Mouse (Mus musculus) limb, embryonic 15.5 days (tissue): ENCODE measurements around the gene Foxn2. TPM values are rescaled to one million over a fixed set of nuclear protein-coding genes. Genes with fewer than 3 reads are reported as not detected.
"Not testable (repeated sequence)": the region's sequence is repeated elsewhere in the genome, so short reads cannot be mapped to it uniquely, and the experiment has no call there.

Experiments used
- ATAC-seq: fragments of 200-750 bp; cut with Nextera tagmentation; 2 replicates; pipeline ENCODE4 v1.8.0; 2017; ENCODE audit warnings: low read depth, moderate TSS enrichment; ENCODE audit not compliant: insufficient number of reproducible peaks, low FRiP score, low TSS enrichment
- H3K27ac ChIP-seq: fragments of 300-500 bp; sonication (generic); 2 replicates; pipeline ENCODE4 v1.5.1; 2015; ENCODE audit warnings: moderate library complexity, mild to moderate bottlenecking, inconsistent platforms
- H3K27me3 ChIP-seq: fragments of 300-500 bp; sonication (generic); 2 replicates; pipeline ENCODE4 v1.6.1; 2015; ENCODE audit warnings: inconsistent platforms
- H3K36me3 ChIP-seq: fragments of 300-500 bp; sonication (generic); 2 replicates; pipeline ENCODE4 v1.6.1; 2015; ENCODE audit warnings: inconsistent platforms
- H3K4me1 ChIP-seq: fragments of 300-500 bp; sonication (generic); 2 replicates; pipeline ENCODE4 v1.6.1; 2015; ENCODE audit warnings: inconsistent platforms
- H3K4me2 ChIP-seq: fragments of 300-500 bp; sonication (generic); 2 replicates; pipeline ENCODE4 v1.6.1; 2015; ENCODE audit warnings: mild to moderate bottlenecking, inconsistent platforms
- H3K4me3 ChIP-seq: fragments of 300-500 bp; sonication (generic); 2 replicates; pipeline ENCODE4 v1.5.1; 2015; ENCODE audit warnings: mild to moderate bottlenecking, inconsistent platforms
- H3K9ac ChIP-seq: fragments of 300-500 bp; sonication (generic); 2 replicates; pipeline ENCODE4 v1.6.1; 2015; ENCODE audit warnings: inconsistent platforms
- H3K9me3 ChIP-seq: fragments of 300-500 bp; sonication (generic); 2 replicates; pipeline ENCODE4 v1.6.1; 2016; ENCODE audit warnings: inconsistent platforms
- WGBS: fragments of 180-500 bp; shearing (Covaris S2); methylation state at CpG from one replicate; pipeline ENCODE4 v1.1.7; 2015; 5-methylcytosine and 5-hydroxymethylcytosine counted together
- polyA plus RNA-seq: library from polyadenylated mRNA; unstranded; fragments of >200 nt; fragmentation: Nextera tagmentation; extraction: Ambion mirVana; gene quantifications from 2 replicates; pipeline ENCODE4 v1.2.1, GENCODE M21; 2015

The Foxn2 gene
- polyA plus RNA-seq, 1 experiment from 2014 or later = 16.6 TPM

DNA sequence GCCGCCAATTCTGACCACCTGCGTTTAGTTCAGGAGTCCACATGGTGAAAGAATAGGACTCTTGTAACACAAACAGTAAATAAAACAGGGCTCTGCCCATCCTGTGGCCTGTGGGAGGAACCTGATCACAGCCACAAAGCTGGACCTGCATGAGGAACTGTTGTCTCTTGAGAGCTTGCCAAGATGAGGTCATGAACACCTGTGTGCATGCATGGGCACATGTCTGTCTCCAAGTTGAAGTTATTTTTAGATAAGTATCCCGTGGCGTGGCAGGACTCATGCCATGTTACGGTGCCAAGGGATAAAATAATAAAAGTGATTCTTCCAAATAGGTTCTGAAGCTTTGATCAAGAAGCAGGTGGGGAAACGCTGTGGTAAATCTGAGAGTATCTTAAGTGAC, 19.3 kb upstream of the Foxn2 start:
- Histone ChIP-seq H3K27me3 (no peaks in the 10 kb centered on the region), H3K36me3 (no peaks in the 10 kb centered on the region), H3K4me2 (no peak overlapping the region), H3K4me1 (no peaks in the 10 kb centered on the region), H3K9ac (no peak overlapping the region), H3K9me3 (no peaks in the 10 kb centered on the region), H3K27ac (no peak overlapping the region), H3K4me3 (no peak overlapping the region)
- no peak for ATAC-seq
- 70% methylated on average over 6 of the region's 6 CpGs for WGBS

- no peak for ATAC-seq
- Histone ChIP-seq H3K4me2 (no peak overlapping the region), H3K9me3 (no peaks in the 10 kb centered on the region; the same call in 1 of the 2 replicates), H3K9ac (no peak overlapping the region), H3K4me3 (no peak overlapping the region), H3K36me3 (no peaks in the 10 kb centered on the region), H3K4me1 (no peaks in the 10 kb centered on the region), H3K27me3 (no peaks in the 10 kb centered on the region), H3K27ac (no peak overlapping the region)
- 96% methylated on average over 2 of the region's 2 CpGs for WGBS
These were observed 9.8 kb upstream of the Foxn2 start for GRCm38 (mm10) chr17:88430719-88431118.

DNA sequence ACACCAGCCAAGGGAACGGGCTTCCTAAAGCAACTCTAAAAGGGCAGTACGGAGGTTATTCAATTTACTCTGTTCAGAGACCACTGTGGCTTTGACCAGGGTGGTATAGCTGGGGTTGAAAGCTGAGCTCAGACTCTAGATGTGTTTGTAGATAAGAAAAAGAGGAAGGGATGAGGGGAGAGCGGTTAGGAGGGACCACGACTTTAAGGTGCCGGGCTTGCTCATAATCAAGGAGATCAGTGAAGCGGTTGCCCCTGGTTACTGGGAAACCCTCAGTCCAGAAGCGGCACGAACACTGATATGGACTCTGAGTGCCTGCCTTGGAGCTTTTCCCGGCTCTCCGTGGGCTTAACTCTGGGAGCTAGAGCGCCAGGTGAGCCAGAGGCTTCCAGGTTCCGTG, 9.0 kb upstream of the Foxn2 start:
- no peaks in the 10 kb centered on the region; the same call in 1 of the 2 replicates for H3K9me3 ChIP-seq
- 87% methylated on average over 12 of the region's 12 CpGs for WGBS
- H3K27me3 ChIP-seq = no peaks in the 10 kb centered on the region
- H3K4me3 ChIP-seq = no peak overlapping the region
- H3K27ac ChIP-seq = no peak overlapping the region
- ATAC-seq = no peak
- no peak overlapping the region for H3K9ac ChIP-seq
- no peak overlapping the region for H3K4me2 ChIP-seq
- H3K36me3 ChIP-seq = no peaks in the 10 kb centered on the region
- no peaks in the 10 kb centered on the region for H3K4me1 ChIP-seq

DNA sequence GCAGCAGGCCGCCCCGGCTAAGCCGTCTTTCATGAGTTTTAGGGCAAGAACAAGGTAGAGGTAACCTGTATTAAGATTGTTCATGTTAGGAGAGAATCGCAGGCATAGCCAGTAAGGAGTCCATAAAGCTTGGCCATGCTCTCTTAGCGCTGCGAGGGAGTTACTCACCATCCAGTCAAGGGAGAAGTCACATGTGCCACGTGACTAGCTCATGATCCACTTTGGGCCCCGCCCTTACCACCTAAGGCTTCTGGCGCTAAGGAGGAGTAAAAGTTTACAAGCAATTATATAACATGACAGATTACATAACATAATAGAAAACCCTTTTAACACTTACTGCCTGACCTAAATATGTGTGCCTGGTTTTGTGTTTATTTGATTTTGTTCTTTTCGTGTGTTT, 8.5 kb upstream of the Foxn2 start:
- Histone ChIP-seq H3K27me3 (no peaks in the 10 kb centered on the region), H3K4me2 (no peak overlapping the region), H3K27ac (no peak overlapping the region), H3K9me3 (no peaks in the 10 kb centered on the region; the same call in 1 of the 2 replicates), H3K4me3 (no peak overlapping the region), H3K36me3 (no peaks in the 10 kb centered on the region), H3K9ac (no peak overlapping the region), H3K4me1 (no peaks in the 10 kb centered on the region)
- no peak for ATAC-seq
- WGBS = 81% methylated on average over 10 of the region's 10 CpGs

DNA sequence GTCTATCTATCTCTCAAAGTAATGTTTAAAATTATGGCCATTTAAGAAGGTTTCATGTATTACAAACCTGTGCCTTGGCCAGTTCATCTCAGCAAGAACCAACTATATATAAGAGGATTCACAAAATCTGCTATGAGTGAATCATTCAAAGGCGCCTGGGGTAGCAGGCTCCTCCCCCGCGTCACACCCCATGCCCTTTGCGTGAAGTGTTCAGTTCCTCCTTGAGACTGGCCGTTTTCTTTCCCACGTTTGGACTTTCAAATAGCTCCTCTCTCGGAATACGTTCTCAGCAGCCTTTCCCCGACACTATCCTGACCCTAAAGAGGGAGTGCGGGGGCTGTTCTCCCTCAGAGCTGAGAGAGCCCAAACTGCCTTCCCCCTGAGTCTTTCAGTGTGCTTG, 5.2 kb upstream of the Foxn2 start:
- no peaks in the 10 kb centered on the region for H3K27me3 ChIP-seq
- WGBS = 81% methylated on average over 10 of the region's 10 CpGs

DNA sequence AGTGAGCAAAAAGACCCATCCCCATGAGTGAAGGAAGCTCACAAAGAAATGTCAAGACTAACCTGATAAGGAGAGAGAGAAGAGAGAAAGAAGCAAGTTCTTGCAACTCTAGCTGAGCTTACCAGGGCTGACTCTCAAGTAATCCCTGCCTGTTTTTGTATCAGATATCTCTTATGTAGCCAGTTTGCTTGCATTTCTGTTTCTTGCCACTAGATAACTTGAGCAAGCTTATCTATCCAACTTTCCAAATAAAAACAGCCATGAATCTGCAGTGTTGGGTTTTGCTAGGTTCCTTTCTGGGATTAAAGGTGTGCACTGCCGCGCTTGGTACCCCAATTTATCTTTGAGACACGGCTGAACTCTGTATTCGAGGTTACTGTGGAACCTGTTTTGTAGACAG, 4.2 kb upstream of the Foxn2 start:
- ATAC-seq = no peak
- H3K27me3 ChIP-seq = no peaks in the 10 kb centered on the region
- 82% methylated on average over 4 of the region's 4 CpGs for WGBS

More for the DNA sequence above, 5.2 kb upstream of the Foxn2 start:
- Histone ChIP-seq H3K4me1 (peaks cover 4% of the 10 kb centered on the region; the same call in 1 of the 2 replicates), H3K9me3 (no peaks in the 10 kb centered on the region), H3K4me3 (no peak overlapping the region), H3K4me2 (no peak overlapping the region), H3K27ac (no peak overlapping the region), H3K9ac (no peak overlapping the region), H3K36me3 (no peaks in the 10 kb centered on the region)
- no peak for ATAC-seq

DNA sequence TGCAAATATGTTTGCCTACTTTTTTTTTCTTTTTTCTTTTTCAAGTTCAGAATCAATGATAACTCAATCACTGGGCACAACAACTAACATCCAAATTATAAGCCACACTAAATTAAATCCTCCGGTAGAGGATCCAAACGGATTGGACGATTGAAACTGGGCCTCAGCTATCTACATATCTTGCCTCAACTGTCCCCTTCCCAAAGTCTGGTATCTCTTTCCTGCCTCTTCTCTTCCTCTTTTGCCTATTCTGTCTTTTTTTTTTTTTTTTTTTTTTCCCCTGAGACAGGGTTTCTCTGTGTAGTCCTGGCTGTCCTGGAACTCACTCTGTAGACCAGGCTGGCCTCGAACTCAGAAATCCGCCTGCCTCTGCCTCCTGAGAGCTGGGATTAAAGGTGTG, 3.8 kb upstream of the Foxn2 start:
- H3K9me3 ChIP-seq, H3K4me3 ChIP-seq, H3K36me3 ChIP-seq, H3K9ac ChIP-seq, ATAC-seq, H3K4me2 ChIP-seq, H3K27me3 ChIP-seq, H3K27ac ChIP-seq, H3K4me1 ChIP-seq: not testable (repeated sequence)
- 94% methylated on average over 5 of the region's 5 CpGs for WGBS

More for the DNA sequence above, 4.2 kb upstream of the Foxn2 start:
- H3K27ac ChIP-seq = no peak overlapping the region
- H3K9ac ChIP-seq = no peak overlapping the region
- no peaks in the 10 kb centered on the region for H3K9me3 ChIP-seq
- H3K4me3 ChIP-seq = no peak overlapping the region
- H3K4me2 ChIP-seq = no peak overlapping the region
- H3K36me3 ChIP-seq = no peaks in the 10 kb centered on the region
- peaks cover 4% of the 10 kb centered on the region; the same call in 1 of the 2 replicates for H3K4me1 ChIP-seq

DNA sequence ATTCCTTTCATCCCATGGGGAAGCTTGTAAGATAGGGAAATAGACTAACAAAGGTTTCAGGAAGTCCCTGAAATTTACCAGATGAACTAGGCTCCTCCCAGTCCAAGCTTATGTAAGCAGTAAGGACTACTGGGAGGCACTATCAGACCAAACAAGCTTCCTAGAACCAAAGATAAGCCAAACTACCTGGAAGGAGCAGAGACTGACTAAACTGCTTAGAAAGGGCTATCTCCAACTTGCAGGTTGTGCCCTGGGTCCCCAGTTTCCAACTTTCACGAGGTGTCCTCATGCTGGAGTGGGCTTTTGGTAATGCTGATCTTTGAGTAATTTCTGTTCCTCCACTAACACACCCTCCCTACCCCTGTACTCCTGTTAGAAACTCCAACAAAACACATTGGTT, 3.1 kb upstream of the Foxn2 start:
- ATAC-seq = no peak
- no peaks in the 10 kb centered on the region for H3K27me3 ChIP-seq
- H3K27ac ChIP-seq = no peak overlapping the region
- 93% methylated on average over 1 of the region's 1 CpGs for WGBS
- no peak overlapping the region for H3K4me3 ChIP-seq
- no peaks in the 10 kb centered on the region for H3K9me3 ChIP-seq
- no peaks in the 10 kb centered on the region for H3K36me3 ChIP-seq
- H3K4me1 ChIP-seq = peaks cover 4% of the 10 kb centered on the region; the same call in 1 of the 2 replicates
- H3K9ac ChIP-seq = no peak overlapping the region
- no peak overlapping the region for H3K4me2 ChIP-seq

DNA sequence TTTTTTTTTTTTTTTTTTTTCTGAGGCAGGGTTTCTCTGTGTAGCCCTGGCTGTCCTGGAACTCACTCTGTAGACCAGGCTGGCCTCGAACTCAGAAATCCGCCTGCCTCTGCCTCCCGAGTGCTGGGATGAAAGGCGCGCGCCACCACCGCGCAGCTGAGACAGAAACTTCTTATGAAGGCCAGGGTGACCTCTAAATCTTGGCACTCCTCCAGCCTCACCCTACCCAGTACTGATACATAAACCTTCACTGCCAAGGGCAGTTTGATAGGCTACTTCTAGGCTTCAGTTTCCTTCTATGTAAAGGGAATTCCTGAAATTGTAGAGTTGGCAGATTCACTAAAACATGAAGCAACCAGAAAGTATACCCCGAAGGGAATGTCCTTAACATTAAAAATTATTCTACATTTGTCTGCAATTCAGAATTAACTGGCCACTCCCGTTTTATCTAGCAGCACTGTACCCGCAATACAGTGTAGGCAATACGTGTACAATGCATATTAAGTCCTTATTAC, 918 bp upstream of the Foxn2 start:
- H3K4me2 ChIP-seq = peak overlapping the region; percentile 66
- H3K27ac ChIP-seq = peak overlapping the region; percentile 95
- no peak overlapping the region for H3K9ac ChIP-seq
- H3K36me3 ChIP-seq = no peaks in the 10 kb centered on the region
- H3K4me1 ChIP-seq = peaks cover 4% of the 10 kb centered on the region; the same call in 1 of the 2 replicates
- ATAC-seq = no peak
- WGBS = 75% methylated on average over 12 of the region's 12 CpGs
- no peaks in the 10 kb centered on the region for H3K9me3 ChIP-seq
- H3K4me3 ChIP-seq = peak overlapping the region; percentile 97
- H3K27me3 ChIP-seq = no peaks in the 10 kb centered on the region

DNA sequence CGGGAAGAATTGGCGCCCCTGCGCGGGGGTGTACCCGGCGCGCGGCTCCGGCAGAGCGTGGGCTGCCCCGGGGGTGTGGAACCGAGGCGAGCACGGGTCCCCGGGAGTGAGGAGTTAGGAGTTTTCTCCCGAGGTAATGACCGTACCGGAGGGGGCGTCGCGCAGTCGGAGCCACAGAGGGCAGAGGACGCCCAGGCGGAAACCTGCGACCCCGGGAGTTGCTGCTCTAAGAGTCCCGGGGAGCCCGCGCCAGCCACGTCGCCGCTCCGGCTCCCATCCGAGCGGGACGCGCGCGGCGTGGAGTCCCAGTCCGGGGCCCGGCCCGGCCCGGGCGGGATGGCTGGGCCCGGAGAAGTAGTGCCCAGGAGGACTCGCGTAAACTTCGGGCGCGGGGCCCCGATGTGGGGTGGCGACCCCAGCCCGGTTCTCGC, 505 bp downstream of the Foxn2 start:
- Histone ChIP-seq H3K4me3 (peak overlapping the region; percentile 97), H3K27me3 (no peaks in the 10 kb centered on the region), H3K9ac (peak overlapping the region; percentile 83), H3K27ac (peak overlapping the region; percentile 95), H3K4me2 (peak overlapping the region; percentile 71), H3K9me3 (no peaks in the 10 kb centered on the region), H3K36me3 (no peaks in the 10 kb centered on the region), H3K4me1 (peaks cover 4% of the 10 kb centered on the region; the same call in 1 of the 2 replicates)
- under 1% methylated on average over 55 of the region's 55 CpGs for WGBS
- peak; percentile 59 for ATAC-seq

DNA sequence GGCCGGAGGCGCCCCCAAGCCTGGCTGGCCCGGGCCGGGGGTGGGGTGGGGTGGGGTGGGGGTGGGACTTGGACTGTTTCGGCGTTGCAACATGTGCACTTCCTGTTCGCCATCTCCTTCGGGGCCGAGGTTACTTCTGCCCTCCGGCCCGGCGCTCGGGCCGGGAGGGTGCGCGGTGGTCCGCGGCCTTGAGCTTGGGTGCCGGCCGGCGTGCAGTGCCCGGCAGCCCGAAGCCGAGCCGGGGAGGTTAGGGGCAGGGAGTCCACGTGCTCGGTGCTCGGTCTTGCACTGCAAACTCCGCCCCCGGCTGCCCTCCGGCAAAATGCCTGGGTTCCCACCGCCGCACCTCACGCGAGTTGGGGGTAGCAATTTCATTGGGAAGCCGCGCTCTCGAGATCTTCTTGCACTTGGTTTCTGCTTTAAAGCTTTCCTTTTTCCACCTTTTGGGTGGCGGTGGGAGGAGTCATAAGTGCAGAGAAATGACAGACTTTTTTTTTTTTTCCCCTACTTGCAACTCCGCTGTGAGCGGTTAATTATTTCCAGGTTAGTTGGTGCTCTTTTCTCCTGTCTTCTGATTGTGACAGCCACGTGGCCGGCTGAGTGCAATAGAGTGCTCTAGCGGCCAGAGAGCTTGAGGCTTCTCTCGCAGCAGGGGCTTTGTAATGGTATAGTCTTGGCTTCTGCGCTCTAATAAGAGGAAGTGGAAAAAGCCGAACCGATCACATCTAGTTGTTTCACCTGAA, 1.1 kb downstream of the Foxn2 start:
- WGBS = under 1% methylated on average over 47 of the region's 48 CpGs
- peak overlapping the region; percentile 95 for H3K27ac ChIP-seq
- no peaks in the 10 kb centered on the region for H3K27me3 ChIP-seq
- peaks cover 4% of the 10 kb centered on the region; the same call in 1 of the 2 replicates for H3K4me1 ChIP-seq
- peak; percentile 60 for ATAC-seq
- H3K36me3 ChIP-seq = no peaks in the 10 kb centered on the region
- H3K4me2 ChIP-seq = peak overlapping the region; percentile 71
- peak overlapping the region; percentile 97 for H3K4me3 ChIP-seq
- H3K9me3 ChIP-seq = no peaks in the 10 kb centered on the region
- peak overlapping the region; percentile 83 for H3K9ac ChIP-seq

DNA sequence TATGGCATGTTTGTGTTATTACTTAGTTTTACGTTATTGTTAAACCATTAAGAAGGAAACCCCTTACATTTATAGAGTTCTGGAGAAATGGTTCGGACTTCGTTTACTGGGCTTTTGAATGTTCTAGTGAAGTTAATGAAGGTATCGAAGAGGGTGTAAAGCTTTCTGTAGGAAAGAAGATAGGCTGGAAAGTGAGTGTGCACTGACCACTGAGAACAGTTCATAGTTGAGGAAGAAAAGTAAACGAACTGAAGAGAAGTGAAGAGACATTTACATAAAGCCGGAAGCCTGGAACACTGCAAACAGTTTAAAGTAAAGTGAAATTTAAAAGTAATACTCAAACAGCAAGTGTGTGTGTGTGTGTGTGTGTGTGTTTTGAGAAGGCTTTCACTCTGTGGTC, 2.1 kb downstream of the Foxn2 start:
- H3K9ac ChIP-seq = no peak overlapping the region
- no peak overlapping the region for H3K27ac ChIP-seq
- H3K4me3 ChIP-seq = no peak overlapping the region
- H3K4me2 ChIP-seq = no peak overlapping the region
- no peaks in the 10 kb centered on the region for H3K9me3 ChIP-seq
- H3K36me3 ChIP-seq = no peaks in the 10 kb centered on the region
- no peaks in the 10 kb centered on the region for H3K27me3 ChIP-seq
- peaks cover 4% of the 10 kb centered on the region; the same call in 1 of the 2 replicates for H3K4me1 ChIP-seq
- ATAC-seq = no peak
- 57% methylated on average over 6 of the region's 6 CpGs for WGBS
